Mouse (Mus musculus) stomach, embryonic 16.5 days (tissue): ENCODE measurements around the gene Rasef. TPM values are rescaled to one million over a fixed set of nuclear protein-coding genes. Genes with fewer than 3 reads are reported as not detected.
"Not testable (repeated sequence)": the region's sequence is repeated elsewhere in the genome, so short reads cannot be mapped to it uniquely, and the experiment has no call there.

Experiments
- ATAC-seq: fragments of 200-750 bp; cut with Nextera tagmentation; 2 replicates; pipeline ENCODE4 v1.8.0; 2017; ENCODE audit warnings: moderate number of reproducible peaks, moderate TSS enrichment; ENCODE audit not compliant: insufficient read depth, low FRiP score
- H3K27ac ChIP-seq: fragments of 300-500 bp; sonication (generic); 2 replicates; pipeline ENCODE4 v1.5.1; 2014; ENCODE audit warnings: low read length
- H3K27me3 ChIP-seq: fragments of 300-500 bp; sonication (generic); 2 replicates; pipeline ENCODE4 v1.6.1; 2014; ENCODE audit warnings: low read length, control low read depth, mixed read lengths; ENCODE audit not compliant: control insufficient read depth, insufficient read depth
- H3K36me3 ChIP-seq: fragments of 300-500 bp; sonication (generic); 2 replicates; pipeline ENCODE4 v1.6.1; 2014; ENCODE audit warnings: low read length; ENCODE audit not compliant: control insufficient read depth, insufficient read depth
- H3K4me1 ChIP-seq: fragments of 300-500 bp; sonication (generic); 2 replicates; pipeline ENCODE4 v1.6.1; 2014; ENCODE audit warnings: low read length, control low read depth, mixed read lengths; ENCODE audit not compliant: control insufficient read depth, insufficient read depth
- H3K4me2 ChIP-seq: fragments of 300-500 bp; sonication (generic); 2 replicates; pipeline ENCODE4 v1.6.1; 2014; ENCODE audit warnings: low read depth, low read length, mixed read lengths
- H3K4me3 ChIP-seq: fragments of 300-500 bp; sonication (generic); replicated peaks from 2 replicates; pipeline ENCODE4 v1.5.1; 2014; ENCODE audit warnings: mild to moderate bottlenecking, low read length
- H3K9ac ChIP-seq: fragments of 300-500 bp; sonication (generic); 2 replicates; pipeline ENCODE4 v1.6.1; 2014; ENCODE audit warnings: low read length
- H3K9me3 ChIP-seq: fragments of 300-500 bp; sonication (generic); replicated peaks from 2 replicates; pipeline ENCODE4 v1.6.1; 2016; ENCODE audit warnings: low read length, control low read depth; ENCODE audit not compliant: control insufficient read depth
- WGBS: fragments of 180-500 bp; shearing (Covaris S2); extraction: QIAGEN DNeasy Blood & Tissue Kit; methylation state at CpG from one replicate; pipeline ENCODE4 v1.1.7; 2014; 5-methylcytosine and 5-hydroxymethylcytosine counted together
- polyA plus RNA-seq: library from polyadenylated mRNA; unstranded; fragments of >200 nt; fragmentation: Nextera tagmentation; extraction: Ambion mirVana; gene quantifications from 2 replicates; pipeline ENCODE4 v1.2.1, GENCODE M21; 2015

The Rasef gene
- polyA plus RNA-seq, 1 experiment from 2014 or later = 9.8 TPM

DNA sequence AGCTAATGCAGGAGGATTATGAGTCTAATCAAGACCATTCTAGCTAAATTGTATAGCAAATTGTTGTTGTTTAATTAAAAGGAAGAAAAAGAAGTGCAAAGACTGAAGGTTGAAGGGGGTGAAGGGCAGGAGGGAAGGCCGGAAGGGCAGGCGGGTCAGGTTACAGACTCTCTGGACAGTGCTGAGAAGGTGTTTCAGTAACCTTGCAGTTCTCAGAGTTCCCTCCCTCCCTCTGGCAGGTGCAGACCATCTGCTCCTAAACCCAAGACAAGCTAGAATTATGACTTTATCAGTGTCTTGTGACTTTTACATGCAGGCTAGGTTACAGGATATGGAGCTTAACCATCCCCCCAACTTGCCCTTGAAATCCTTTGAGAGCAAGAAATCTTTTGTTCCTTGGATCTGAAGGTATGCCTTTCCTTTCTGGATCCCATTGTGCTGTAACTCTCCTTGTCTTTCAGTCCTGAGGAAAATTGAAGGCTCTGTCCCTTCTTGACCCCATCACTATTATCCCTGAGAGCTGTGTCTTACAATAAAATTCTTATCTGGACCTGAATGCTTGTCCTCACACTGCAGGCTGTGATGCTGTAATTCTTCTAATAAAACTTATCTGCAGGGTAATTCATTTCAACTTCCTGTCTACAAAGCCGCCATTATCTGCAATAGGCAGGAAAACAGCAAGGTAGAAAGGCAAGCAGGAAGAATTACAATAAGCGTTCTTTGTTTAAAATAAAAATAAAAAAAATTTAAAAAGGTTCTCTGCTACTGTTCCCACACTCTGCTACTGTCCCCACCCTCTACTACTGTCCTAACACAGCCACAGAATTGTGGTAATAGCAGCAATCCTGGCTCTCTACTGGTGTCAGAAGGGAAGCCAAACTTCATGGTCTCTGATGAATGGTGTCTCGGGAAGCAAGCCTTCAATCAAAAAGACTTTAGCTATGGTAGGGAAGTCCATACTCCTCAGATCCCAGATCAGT, 16.7 kb downstream of the Rasef start:
- 46% methylated on average over 5 of the region's 5 CpGs for WGBS
- H3K9me3 ChIP-seq = no peaks in the 10 kb centered on the region
- no peaks in the 10 kb centered on the region for H3K36me3 ChIP-seq
- no peak overlapping the region for H3K4me2 ChIP-seq
- ATAC-seq = peak; percentile 53; the same call in 1 of the 2 replicates
- H3K4me1 ChIP-seq = no peaks in the 10 kb centered on the region
- H3K27me3 ChIP-seq = no peaks in the 10 kb centered on the region
- H3K27ac ChIP-seq = peak overlapping the region; percentile 18; the same call in 1 of the 2 replicates
- no peak overlapping the region for H3K4me3 ChIP-seq
- H3K9ac ChIP-seq = no peak overlapping the region

DNA sequence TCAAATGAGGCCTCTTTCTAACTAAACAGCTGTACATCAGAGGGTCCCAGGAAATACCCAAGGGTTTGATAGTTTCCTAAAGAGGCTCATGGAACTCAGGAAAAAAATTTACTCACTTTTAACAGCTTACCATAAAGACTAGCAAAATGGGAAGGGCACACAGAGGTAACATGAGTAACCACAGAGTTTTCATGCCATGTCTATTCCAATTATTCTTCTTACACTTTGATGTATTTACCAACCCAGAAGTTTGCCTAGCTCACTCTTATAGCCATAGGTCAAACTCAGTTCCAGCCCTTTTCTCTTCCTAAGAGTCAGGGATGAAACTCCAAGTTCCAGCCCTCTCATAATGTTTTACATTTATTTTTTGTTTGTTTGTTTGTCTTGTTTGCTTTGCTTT, 18.8 kb downstream of the Rasef start:
- Histone ChIP-seq H3K27me3 (no peaks in the 10 kb centered on the region), H3K4me2 (no peak overlapping the region), H3K9me3 (no peaks in the 10 kb centered on the region), H3K9ac (no peak overlapping the region), H3K4me1 (no peaks in the 10 kb centered on the region), H3K27ac (no peak overlapping the region), H3K36me3 (no peaks in the 10 kb centered on the region), H3K4me3 (no peak overlapping the region)
- no peak for ATAC-seq

DNA sequence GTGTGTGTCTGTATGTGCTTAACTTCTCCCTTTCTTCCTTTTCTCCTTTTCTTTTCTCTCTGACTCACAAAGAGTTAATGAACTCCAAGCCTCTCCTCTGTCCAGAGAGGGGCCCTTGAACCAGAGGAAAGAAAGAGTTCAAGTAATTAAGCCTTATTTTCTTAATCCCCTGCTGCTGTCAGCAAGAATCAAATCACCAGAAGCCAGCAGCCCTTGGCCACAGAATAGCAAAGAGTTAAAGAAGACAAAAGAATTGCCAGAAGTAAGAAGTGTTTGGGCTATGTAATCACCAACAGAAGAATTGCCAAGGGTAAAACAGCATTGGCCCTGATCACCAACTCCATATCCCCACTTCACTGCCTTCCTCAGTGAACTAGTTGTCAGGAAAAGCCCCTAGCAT, 20.2 kb downstream of the Rasef start:
- no peak for ATAC-seq
- Histone ChIP-seq H3K4me2 (no peak overlapping the region), H3K9me3 (no peaks in the 10 kb centered on the region), H3K9ac (no peak overlapping the region), H3K36me3 (no peaks in the 10 kb centered on the region), H3K27me3 (no peaks in the 10 kb centered on the region), H3K4me1 (no peaks in the 10 kb centered on the region), H3K4me3 (no peak overlapping the region), H3K27ac (no peak overlapping the region)

DNA sequence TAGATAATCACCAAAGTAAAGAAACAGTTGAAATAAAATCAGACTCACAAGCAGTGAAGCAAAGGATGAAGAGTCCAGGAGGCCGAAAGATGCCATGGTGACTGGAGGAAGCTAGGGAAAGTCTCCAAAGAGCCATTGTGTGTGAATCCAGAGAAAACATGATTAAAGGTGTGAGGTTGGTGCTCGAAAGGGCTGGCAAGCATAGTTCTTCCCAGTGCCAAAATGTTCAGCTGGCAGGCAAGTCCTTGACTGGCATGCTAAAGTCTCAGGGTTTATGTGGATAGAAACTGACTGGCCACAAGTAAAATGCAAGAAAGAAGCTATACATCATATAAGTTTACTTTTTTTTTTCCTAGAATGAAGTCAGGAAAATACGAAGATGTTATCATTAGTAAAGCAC, 22.6 kb downstream of the Rasef start:
- WGBS = 78% methylated on average over 3 of the region's 3 CpGs
- Histone ChIP-seq H3K9ac (no peak overlapping the region), H3K9me3 (no peaks in the 10 kb centered on the region), H3K4me1 (no peaks in the 10 kb centered on the region), H3K27me3 (no peaks in the 10 kb centered on the region), H3K27ac (no peak overlapping the region), H3K36me3 (no peaks in the 10 kb centered on the region), H3K4me2 (no peak overlapping the region), H3K4me3 (no peak overlapping the region)
- ATAC-seq = no peak

DNA sequence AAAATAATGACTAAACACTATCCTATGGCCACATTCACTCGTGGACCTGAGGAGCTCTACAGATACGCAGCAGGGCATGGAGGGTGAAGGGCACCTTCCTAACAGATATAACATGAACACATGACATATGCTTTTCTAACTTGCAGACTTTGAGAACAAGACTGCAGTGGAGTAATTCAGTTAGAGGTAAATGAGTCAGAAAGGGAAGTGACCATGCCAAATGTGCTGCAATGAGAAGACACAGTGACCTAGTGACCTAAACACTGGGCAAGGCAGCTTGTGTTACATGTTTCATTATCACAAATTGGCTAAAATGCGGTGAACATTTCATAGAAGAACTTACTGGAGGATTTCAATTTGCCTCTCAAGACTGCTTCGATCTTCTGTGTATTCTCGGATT, 42.6 kb downstream of the Rasef start:
- Histone ChIP-seq H3K27ac (no peak overlapping the region), H3K9me3 (no peaks in the 10 kb centered on the region), H3K9ac (no peak overlapping the region), H3K36me3 (no peaks in the 10 kb centered on the region), H3K4me3 (no peak overlapping the region), H3K27me3 (no peaks in the 10 kb centered on the region), H3K4me2 (no peak overlapping the region), H3K4me1 (no peaks in the 10 kb centered on the region)
- no peak for ATAC-seq
- WGBS = 84% methylated on average over 5 of the region's 5 CpGs

DNA sequence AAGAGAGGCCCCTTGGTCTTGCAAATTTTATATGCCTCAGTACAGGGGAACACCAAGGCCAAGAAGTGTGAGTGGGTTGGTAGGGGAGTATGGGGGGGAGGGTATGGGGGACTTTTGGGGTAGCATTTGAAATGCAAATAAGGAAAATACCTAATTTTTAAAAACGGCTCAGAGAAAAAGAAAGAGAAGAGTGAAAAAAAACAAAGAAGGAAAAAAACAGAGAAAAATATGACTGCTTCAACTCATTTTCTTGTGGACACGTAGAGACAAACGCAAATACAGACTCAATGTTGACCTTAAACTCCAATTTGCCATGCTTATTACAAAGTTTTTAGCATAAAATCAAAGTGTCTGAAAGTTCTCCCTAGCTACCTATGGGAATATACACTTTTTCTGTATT, 51.4 kb downstream of the Rasef start:
- WGBS = 86% methylated on average over 3 of the region's 3 CpGs
- Histone ChIP-seq H3K4me3 (no peak overlapping the region), H3K27me3 (no peaks in the 10 kb centered on the region), H3K9ac (no peak overlapping the region), H3K36me3 (no peaks in the 10 kb centered on the region), H3K9me3 (no peaks in the 10 kb centered on the region), H3K27ac (no peak overlapping the region), H3K4me2 (no peak overlapping the region), H3K4me1 (no peaks in the 10 kb centered on the region)
- no peak for ATAC-seq

DNA sequence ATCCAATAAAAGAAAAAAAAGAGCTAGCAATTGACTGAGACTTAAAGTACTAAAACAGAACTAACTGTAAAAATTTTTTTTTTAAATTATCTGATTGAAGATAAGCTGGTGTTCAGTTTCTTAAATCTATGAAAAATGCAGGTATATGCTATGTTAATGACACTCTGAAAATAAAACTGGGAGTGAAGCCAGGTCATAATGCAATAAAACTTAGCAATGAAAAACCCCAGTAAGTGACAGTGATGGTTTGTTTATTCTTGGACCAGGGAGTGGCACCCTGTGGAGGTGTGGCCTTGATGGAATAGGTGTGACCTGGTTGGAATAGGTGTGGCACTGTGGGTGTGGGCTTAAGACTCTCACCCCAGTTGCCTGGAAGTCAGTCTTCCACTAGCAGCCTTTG, 71.0 kb downstream of the Rasef start:
- Histone ChIP-seq H3K27ac (no peak overlapping the region), H3K4me1 (no peaks in the 10 kb centered on the region), H3K9me3 (no peaks in the 10 kb centered on the region), H3K36me3 (no peaks in the 10 kb centered on the region), H3K27me3 (no peaks in the 10 kb centered on the region), H3K4me2 (no peak overlapping the region), H3K4me3 (no peak overlapping the region), H3K9ac (no peak overlapping the region)
- ATAC-seq = no peak

DNA sequence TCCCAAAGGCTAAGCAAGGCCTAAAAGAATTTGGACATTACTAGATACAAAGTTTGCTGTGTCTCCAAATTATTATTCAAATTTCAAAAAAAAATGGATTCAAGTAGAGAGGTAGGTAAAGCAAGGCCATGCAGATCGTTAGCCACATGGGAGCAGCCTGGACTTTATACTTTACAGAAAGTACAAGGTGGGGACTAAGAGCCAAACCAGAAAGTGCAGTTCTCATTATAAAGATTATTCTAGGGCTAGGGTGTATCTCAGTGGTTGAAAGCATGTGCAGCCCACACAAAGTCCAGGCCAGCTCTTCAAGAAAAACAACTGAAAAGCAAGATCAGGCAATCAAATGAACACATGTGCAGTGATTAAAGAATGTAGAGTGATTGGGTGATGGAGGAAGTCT, 72.0 kb downstream of the Rasef start:
- H3K27ac ChIP-seq = no peak overlapping the region
- no peaks in the 10 kb centered on the region for H3K27me3 ChIP-seq
- H3K4me2 ChIP-seq = no peak overlapping the region
- no peak overlapping the region for H3K9ac ChIP-seq
- no peak overlapping the region for H3K4me3 ChIP-seq
- no peaks in the 10 kb centered on the region for H3K4me1 ChIP-seq
- H3K9me3 ChIP-seq = no peaks in the 10 kb centered on the region
- H3K36me3 ChIP-seq = no peaks in the 10 kb centered on the region
- WGBS = 83% methylated on average over 1 of the region's 1 CpGs
- ATAC-seq = no peak

DNA sequence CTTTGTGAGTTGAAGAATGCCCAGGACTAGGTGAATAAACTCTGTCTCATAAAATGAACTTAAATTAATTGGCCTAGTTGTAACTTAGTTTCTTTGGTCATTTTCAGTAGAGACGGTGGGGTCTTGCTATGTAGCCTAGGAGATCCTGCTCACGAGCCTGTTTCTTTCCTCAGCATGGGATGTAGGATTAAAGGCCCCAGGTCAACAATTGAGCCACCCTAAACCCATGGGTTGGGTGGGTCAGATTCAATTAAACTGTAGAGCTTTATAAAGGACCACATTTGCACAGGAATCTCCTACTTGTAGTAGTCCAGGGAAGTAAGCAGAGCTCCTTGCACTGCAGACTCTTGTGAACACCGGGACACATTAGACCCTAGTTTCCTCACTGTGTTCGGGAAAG, 107.6 kb downstream of the Rasef start, which contains the start of gene Gm428:
Gm428 (plus strand) TSS at position 301 of the 400 bp plus-strand sequence.
- not testable (repeated sequence) for ATAC-seq, H3K27me3 ChIP-seq, H3K4me1 ChIP-seq, H3K36me3 ChIP-seq, H3K4me3 ChIP-seq, H3K4me2 ChIP-seq, H3K27ac ChIP-seq, H3K9me3 ChIP-seq, H3K9ac ChIP-seq
- no CpG with 5 or more reads among the region's 4 CpGs for WGBS
